Mouse (Mus musculus) layer of hippocampus, adult 9-11 months (tissue): Measurements from ENCODE around the gene Ccdc30.
"Not testable (repeated sequence)": the region's sequence is repeated elsewhere in the genome, so short reads cannot be mapped to it uniquely, and the experiment has no call there.

Experiments
- DNase-seq: peaks from one replicate; pipeline ENCODE4 v3.0.0; 2022

Gene Ccdc30

GRCm38 (mm10) chr4:119300761-119301160, 114.6 kb downstream of the Ccdc30 start:
- DNase-seq, result no peak

- no peak for DNase-seq
Observed at GRCm38 (mm10) chr4:119297361-119297760, 118.0 kb downstream of the Ccdc30 start.

- no peak for DNase-seq
Observed at GRCm38 (mm10) chr4:119295134-119295453, 120.2 kb downstream of the Ccdc30 start.

- DNase-seq, result peak; percentile 99
Observed at GRCm38 (mm10) chr4:119294415-119295133, 120.7 kb downstream of the Ccdc30 start, which contains the start of gene Ybx1. Gene Ybx1 (minus strand): TSS chr4:119294604.

GRCm38 (mm10) chr4:119293574-119294258, 121.6 kb downstream of the Ccdc30 start:
- no peak for DNase-seq

GRCm38 (mm10) chr4:119292771-119293573, 122.3 kb downstream of the Ccdc30 start:
- DNase-seq, result peak; percentile 61

GRCm38 (mm10) chr4:119291921-119292320, 123.4 kb downstream of the Ccdc30 start:
- DNase-seq, result no peak

- DNase-seq, result no peak
Observed at GRCm38 (mm10) chr4:119285336-119285735, 130.0 kb downstream of the Ccdc30 start.

GRCm38 (mm10) chr4:119284861-119285260, 130.5 kb downstream of the Ccdc30 start:
- DNase-seq, result no peak

GRCm38 (mm10) chr4:119278784-119279183, 136.5 kb downstream of the Ccdc30 start:
- not testable (repeated sequence) for DNase-seq

GRCm38 (mm10) chr4:119275726-119276125, 139.6 kb downstream of the Ccdc30 start:
- DNase-seq, result no peak

- no peak for DNase-seq
Observed at GRCm38 (mm10) chr4:119275226-119275625, 140.1 kb downstream of the Ccdc30 start.

- DNase-seq, result no peak
Observed at GRCm38 (mm10) chr4:119274627-119275026, 140.7 kb downstream of the Ccdc30 start.
